Mouse (Mus musculus): Measurements from ENCODE around the gene Mtrf1l. TPM values are rescaled to one million over a fixed set of nuclear protein-coding genes. Genes with fewer than 3 reads are reported as not detected.

The Mtrf1l gene
- total and polyA plus RNA-seq, 2 experiments from 2014 or later = 6.6 to 13.4 TPM

- Histone ChIP-seq H3K4me1 (ENCODE audit: insufficient read depth) (peaks cover 5% of the 10 kb centered on the region; the same call in 1 of the 2 replicates), H3K36me3 (ENCODE audit: insufficient read depth) (peaks cover 4% of the 10 kb centered on the region; the same call in 1 of the 2 replicates), H3K4me2 (ENCODE audit: low read depth) (peak within 1 kb of the TSS; percentile 98), H3K9me3 (ENCODE audit: low read length) (no peaks in the 10 kb centered on the region), H3K4me3 (ENCODE audit: low read depth, low read length) (peak within 1 kb of the TSS; percentile 68), H3K9ac (peak within 1 kb of the TSS; percentile 46), H3K27ac (ENCODE audit: low read depth, low read length) (peak within 1 kb of the TSS; percentile 86), H3K27me3 (ENCODE audit: insufficient read depth, low read length) (no peaks in the 10 kb centered on the region)
- no peak for TF ChIP-seq CTCF (IDR thresholded peaks at IDR 0.05; ENCODE audit: low read depth)
- peak; percentile 96 for ATAC-seq
- DNase-seq = peak; percentile 100
- WGBS = 1% methylated on average over 41 of the region's 42 CpGs
Measured at GRCm38 (mm10) chr10:5805243-5805730, 18.4 kb downstream of the Mtrf1l start, which contains the start of gene Fbxo5. Gene Fbxo5 (minus strand): TSS chr10:5805600.

GRCm38 (mm10) chr10:5804691-5805156 lies 19.0 kb downstream of the Mtrf1l start:
- peaks cover 9% of the 10 kb centered on the region; the same call in 1 of the 2 replicates for H3K36me3 ChIP-seq (ENCODE audit: insufficient read depth)
- peak overlapping the region; percentile 68 for H3K4me3 ChIP-seq (ENCODE audit: low read depth, low read length)
- peak overlapping the region; percentile 98 for H3K4me2 ChIP-seq (ENCODE audit: low read depth)
- TF ChIP-seq CTCF (IDR thresholded peaks at IDR 0.05; ENCODE audit: low read depth) = no peak
- no peak overlapping the region for H3K27ac ChIP-seq (ENCODE audit: low read depth, low read length)
- H3K9me3 ChIP-seq (ENCODE audit: low read length) = no peaks in the 10 kb centered on the region
- H3K4me1 ChIP-seq (ENCODE audit: insufficient read depth) = peaks cover 5% of the 10 kb centered on the region; the same call in 1 of the 2 replicates
- DNase-seq = no peak
- H3K9ac ChIP-seq = 0 out of 2 replicates have a peak overlapping the region, but pooled peaks have one; percentile 14
- no peaks in the 10 kb centered on the region for H3K27me3 ChIP-seq (ENCODE audit: insufficient read depth, low read length)
- WGBS = under 1% methylated on average over 24 of the region's 24 CpGs
- no peak for ATAC-seq

GRCm38 (mm10) chr10:5803739-5804138 lies 20.0 kb downstream of the Mtrf1l start:
- ATAC-seq = no peak
- no peak for DNase-seq

GRCm38 (mm10) chr10:5802866-5803265 lies 20.8 kb downstream of the Mtrf1l start:
- Histone ChIP-seq H3K4me2 (ENCODE audit: low read depth) (peak overlapping the region; percentile 31; the same call in 1 of the 2 replicates), H3K4me1 (ENCODE audit: insufficient read depth) (peaks cover 5% of the 10 kb centered on the region; the same call in 1 of the 2 replicates), H3K27ac (ENCODE audit: low read depth, low read length) (no peak overlapping the region), H3K36me3 (ENCODE audit: insufficient read depth) (peaks cover 10% of the 10 kb centered on the region; the same call in 1 of the 2 replicates), H3K4me3 (ENCODE audit: low read depth, low read length) (no peak overlapping the region), H3K27me3 (ENCODE audit: insufficient read depth, low read length) (no peaks in the 10 kb centered on the region), H3K9me3 (ENCODE audit: low read length) (no peaks in the 10 kb centered on the region), H3K9ac (no peak overlapping the region)
- WGBS = 28% methylated on average over 6 of the region's 6 CpGs
- no peak for DNase-seq
- TF ChIP-seq CTCF (IDR thresholded peaks at IDR 0.05; ENCODE audit: low read depth) = no peak
- no peak for ATAC-seq

More at GRCm38 (mm10) chr10:5803739-5804138, 20.0 kb downstream of the Mtrf1l start:
- Histone ChIP-seq H3K27me3 (ENCODE audit: insufficient read depth, low read length) (no peaks in the 10 kb centered on the region), H3K27ac (ENCODE audit: low read depth, low read length) (no peak overlapping the region), H3K9me3 (ENCODE audit: low read length) (no peaks in the 10 kb centered on the region), H3K4me2 (ENCODE audit: low read depth) (peak overlapping the region; percentile 3; the same call in 1 of the 2 replicates), H3K9ac (no peak overlapping the region), H3K36me3 (ENCODE audit: insufficient read depth) (peaks cover 10% of the 10 kb centered on the region; the same call in 1 of the 2 replicates), H3K4me1 (ENCODE audit: insufficient read depth) (peaks cover 5% of the 10 kb centered on the region; the same call in 1 of the 2 replicates), H3K4me3 (ENCODE audit: low read depth, low read length) (peak overlapping the region; percentile 3; the same call in 1 of the 2 replicates)
- whole genome bisulfite sequencing = 6% methylated on average over 1 of the region's 1 CpGs
- no peak for TF ChIP-seq CTCF (IDR thresholded peaks at IDR 0.05; ENCODE audit: low read depth)

GRCm38 (mm10) chr10:5800490-5800889 lies 23.2 kb downstream of the Mtrf1l start:
- ATAC-seq = no peak
- TF ChIP-seq CTCF (IDR thresholded peaks at IDR 0.05; ENCODE audit: low read depth) = peak; percentile 54
- 92% methylated on average over 1 of the region's 1 CpGs for WGBS

GRCm38 (mm10) chr10:5798069-5798468 lies 25.6 kb downstream of the Mtrf1l start:
- H3K27ac ChIP-seq (ENCODE audit: low read depth, low read length) = no peak overlapping the region
- 84% methylated on average over 4 of the region's 4 CpGs for WGBS
- no peak for TF ChIP-seq CTCF (IDR thresholded peaks at IDR 0.05; ENCODE audit: low read depth)
- H3K9ac ChIP-seq = no peak overlapping the region
- H3K9me3 ChIP-seq (ENCODE audit: low read length) = no peaks in the 10 kb centered on the region
- H3K36me3 ChIP-seq (ENCODE audit: insufficient read depth) = peaks cover 10% of the 10 kb centered on the region; the same call in 1 of the 2 replicates
- H3K4me2 ChIP-seq (ENCODE audit: low read depth) = no peak overlapping the region
- ATAC-seq (no peak), DNase-seq (no peak)
- no peak overlapping the region for H3K4me3 ChIP-seq (ENCODE audit: low read depth, low read length)
- no peaks in the 10 kb centered on the region for H3K4me1 ChIP-seq (ENCODE audit: insufficient read depth)
- no peaks in the 10 kb centered on the region for H3K27me3 ChIP-seq (ENCODE audit: insufficient read depth, low read length)

More at GRCm38 (mm10) chr10:5800490-5800889, 23.2 kb downstream of the Mtrf1l start:
- Histone ChIP-seq H3K4me2 (ENCODE audit: low read depth) (no peak overlapping the region), H3K27me3 (ENCODE audit: insufficient read depth, low read length) (no peaks in the 10 kb centered on the region), H3K4me1 (ENCODE audit: insufficient read depth) (peaks cover 5% of the 10 kb centered on the region; the same call in 1 of the 2 replicates), H3K27ac (ENCODE audit: low read depth, low read length) (no peak overlapping the region), H3K4me3 (ENCODE audit: low read depth, low read length) (no peak overlapping the region), H3K36me3 (ENCODE audit: insufficient read depth) (peaks cover 10% of the 10 kb centered on the region; the same call in 1 of the 2 replicates), H3K9me3 (ENCODE audit: low read length) (no peaks in the 10 kb centered on the region), H3K9ac (no peak overlapping the region)
- peak; percentile 40 for DNase-seq

GRCm38 (mm10) chr10:5790657-5791056 lies 33.1 kb downstream of the Mtrf1l start:
- no peaks in the 10 kb centered on the region for H3K4me1 ChIP-seq (ENCODE audit: insufficient read depth)
- no peak overlapping the region for H3K4me3 ChIP-seq (ENCODE audit: low read depth, low read length)
- no peak overlapping the region for H3K9ac ChIP-seq
- H3K36me3 ChIP-seq (ENCODE audit: insufficient read depth) = no peaks in the 10 kb centered on the region
- no peaks in the 10 kb centered on the region for H3K9me3 ChIP-seq (ENCODE audit: low read length)
- peak; percentile 81 for TF ChIP-seq CTCF (IDR thresholded peaks at IDR 0.05; ENCODE audit: low read depth)
- no peaks in the 10 kb centered on the region for H3K27me3 ChIP-seq (ENCODE audit: insufficient read depth, low read length)
- WGBS = 20% methylated on average over 12 of the region's 12 CpGs
- H3K27ac ChIP-seq (ENCODE audit: low read depth, low read length) = no peak overlapping the region
- ATAC-seq (peak; percentile 48; the same call in 1 of the 2 replicates), DNase-seq (peak; percentile 82)
- H3K4me2 ChIP-seq (ENCODE audit: low read depth) = no peak overlapping the region
